Comparison of ENCODE assay signal across 8 mouse cellular contexts in genomic region chr10:23348101-23348892, GRCm38 (mm10). TPM values are rescaled to one million over a fixed set of nuclear protein-coding genes. Genes with fewer than 3 reads are reported as not detected.
DNase-seq lines count a peak whose midpoint lies in the region; ATAC-seq lines count a peak whose summit lies in the region.

No protein-coding gene starts in this region.

- no peaks in the 10 kb centered on the region for H3K4me1 ChIP-seq in kidney, embryonic 14.5 days (ENCODE audit: control insufficient read depth, insufficient read depth, low read length)
- peaks cover 23% of the 10 kb centered on the region for H3K4me1 ChIP-seq in forebrain, embryonic 13.5 days
- H3K4me1 ChIP-seq in intestine, embryonic 16.5 days (ENCODE audit: control insufficient read depth, insufficient read depth, low read length) = peaks cover 16% of the 10 kb centered on the region
- peaks cover 23% of the 10 kb centered on the region for H3K4me1 ChIP-seq in neural tube, embryonic 15.5 days

- H3K4me3 ChIP-seq in kidney, embryonic 14.5 days (ENCODE audit: low read length) = peak overlapping the region; percentile 69
- H3K4me3 ChIP-seq in forebrain, embryonic 13.5 days = peak overlapping the region; percentile 60
- peak overlapping the region; percentile 63 for H3K4me3 ChIP-seq in intestine, embryonic 16.5 days (ENCODE audit: low read length)
- H3K4me3 ChIP-seq in neural tube, embryonic 15.5 days (replicated peaks) = peak overlapping the region; percentile 53

- H3K27me3 ChIP-seq in kidney, embryonic 14.5 days (ENCODE audit: control insufficient read depth, insufficient read depth, low read length) = no peaks in the 10 kb centered on the region
- peaks cover 25% of the 10 kb centered on the region for H3K27me3 ChIP-seq in forebrain, embryonic 13.5 days
- peaks cover 28% of the 10 kb centered on the region for H3K27me3 ChIP-seq in intestine, embryonic 16.5 days (replicated peaks; ENCODE audit: control insufficient read depth, insufficient read depth, low read length)
- H3K27me3 ChIP-seq in neural tube, embryonic 15.5 days (replicated peaks) = peaks cover 25% of the 10 kb centered on the region

- H3K36me3 ChIP-seq in kidney, embryonic 14.5 days (ENCODE audit: control insufficient read depth, insufficient read depth, low read length) = no peaks in the 10 kb centered on the region
- H3K36me3 ChIP-seq in forebrain, embryonic 13.5 days (ENCODE audit: poor library complexity, severe bottlenecking) = no peaks in the 10 kb centered on the region
- no peaks in the 10 kb centered on the region for H3K36me3 ChIP-seq in intestine, embryonic 16.5 days (ENCODE audit: control insufficient read depth, insufficient read depth, low read length)
- no peaks in the 10 kb centered on the region for H3K36me3 ChIP-seq in neural tube, embryonic 15.5 days

- no peak for ATAC-seq in kidney, embryonic 14.5 days (ENCODE audit: low FRiP score, low TSS enrichment)
- no peak for ATAC-seq in forebrain, embryonic 13.5 days
- ATAC-seq in intestine, embryonic 16.5 days = no peak
- no peak for ATAC-seq in neural tube, embryonic 15.5 days (ENCODE audit: low FRiP score)

- H3K27ac ChIP-seq in kidney, embryonic 14.5 days (ENCODE audit: low read depth, low read length) = peak overlapping the region; percentile 93; the same call in 1 of the 2 replicates
- H3K27ac ChIP-seq in forebrain, embryonic 13.5 days = no peak overlapping the region
- no peak overlapping the region for H3K27ac ChIP-seq in intestine, embryonic 16.5 days (ENCODE audit: low read length)
- no peak overlapping the region for H3K27ac ChIP-seq in neural tube, embryonic 15.5 days (replicated peaks)

- no peak for DNase-seq in kidney, postnatal 25 days
- DNase-seq in R1 (ENCODE audit: low read depth, low spot score) = peak; percentile 31
- no peak for DNase-seq in layer of hippocampus, adult 11-12 months (ENCODE audit: low spot score)
- no peak for DNase-seq in thymus, postnatal 10 days (ENCODE audit: low spot score in 2 of 2)

- peak overlapping the region; percentile 75 for H3K4me2 ChIP-seq in kidney, embryonic 14.5 days (replicated peaks; ENCODE audit: low read depth, low read length)
- H3K4me2 ChIP-seq in forebrain, embryonic 13.5 days = peak overlapping the region; percentile 95
- peak overlapping the region; percentile 97 for H3K4me2 ChIP-seq in intestine, embryonic 16.5 days (ENCODE audit: low read depth, low read length)
- peak overlapping the region; percentile 94 for H3K4me2 ChIP-seq in neural tube, embryonic 15.5 days

- no peaks in the 10 kb centered on the region for H3K9me3 ChIP-seq in kidney, embryonic 14.5 days (ENCODE audit: control insufficient read depth, low read length)
- H3K9me3 ChIP-seq in forebrain, embryonic 13.5 days (replicated peaks) = no peaks in the 10 kb centered on the region
- no peaks in the 10 kb centered on the region for H3K9me3 ChIP-seq in intestine, embryonic 16.5 days (ENCODE audit: control insufficient read depth, low read length)
- H3K9me3 ChIP-seq in neural tube, embryonic 15.5 days (replicated peaks) = no peaks in the 10 kb centered on the region

- under 1% methylated on average over 34 of the region's 34 CpGs for WGBS in kidney, embryonic 14.5 days
- WGBS in forebrain, embryonic 13.5 days = 2% methylated on average over 34 of the region's 34 CpGs
- 4% methylated on average over 34 of the region's 34 CpGs for WGBS in intestine, embryonic 16.5 days
- WGBS in neural tube, embryonic 15.5 days = 2% methylated on average over 34 of the region's 34 CpGs

- H3K9ac ChIP-seq in kidney, embryonic 14.5 days (ENCODE audit: low read depth, low read length) = peak overlapping the region; percentile 76
- H3K9ac ChIP-seq in forebrain, embryonic 13.5 days = peak overlapping the region; percentile 73
- H3K9ac ChIP-seq in intestine, embryonic 16.5 days (ENCODE audit: low read depth, low read length) = no peak overlapping the region
- H3K9ac ChIP-seq in neural tube, embryonic 15.5 days (replicated peaks) = no peak overlapping the region

RNA-seq across cellular contexts. Expression of gene Eya4, which starts 2.3 kb away (rescaled TPM):
- polyA plus RNA-seq in kidney, embryonic 14.5 days (2014; fragmentation: Nextera tagmentation; extraction: Ambion mirVana) = 13.7 and 14.1 TPM in 2 replicates
- 1.7 and 3.1 TPM in 2 replicates for polyA plus RNA-seq in forebrain, embryonic 13.5 days (2015; fragmentation: Nextera tagmentation; extraction: Ambion mirVana)
- 0.71 and 0.78 TPM in 2 replicates for polyA plus RNA-seq in intestine, embryonic 16.5 days (2015; fragmentation: Nextera tagmentation; extraction: Ambion mirVana)
- polyA plus RNA-seq in neural tube, embryonic 15.5 days (2015; fragmentation: Nextera tagmentation; extraction: Ambion mirVana) = 0.77 and 2.0 TPM in 2 replicates

Comparison
In these comparisons a context has a peak if more than half of its experiments do, and no peak if none do; other contexts are left out.
1. H3K9ac ChIP-seq: peak in kidney, embryonic 14.5 days (single experiment) and forebrain, embryonic 13.5 days (single experiment); none in intestine, embryonic 16.5 days (single experiment) and neural tube, embryonic 15.5 days (single experiment).
2. Peak in every context shown above with its lines, with median percentiles within 50 percentile points of each other: H3K4me2 ChIP-seq and H3K4me3 ChIP-seq.